Mouse (Mus musculus): ENCODE results near the gene Hmgcs1. TPM values are rescaled to one million over a fixed set of nuclear protein-coding genes. Genes with fewer than 3 reads are reported as not detected.
"Not testable (repeated sequence)": the region's sequence is repeated elsewhere in the genome, so short reads cannot be mapped to it uniquely, and the experiment has no call there.

Gene Hmgcs1
- total RNA-seq (2021) = 10 to 100 TPM; 30.7 to 30.9 TPM
- long read RNA-seq, experiment 1, partial matches to known transcripts = 1 of 11 reads
- long read RNA-seq, experiment 1, other reads (novel, unspliced or antisense) = 4 of 11 reads
- long read RNA-seq, experiment 2, transcript Hmgcs1-201 (10 exons, 3,245 nt) = minor isoform, 6 of 40 reads
- long read RNA-seq, experiment 2, transcript Hmgcs1-202 (11 exons, 3,464 nt) = major isoform, 22 of 40 reads
- long read RNA-seq, experiment 2, partial matches to known transcripts = 9 of 40 reads
- long read RNA-seq, experiment 2, other reads (novel, unspliced or antisense) = 3 of 40 reads

DNA sequence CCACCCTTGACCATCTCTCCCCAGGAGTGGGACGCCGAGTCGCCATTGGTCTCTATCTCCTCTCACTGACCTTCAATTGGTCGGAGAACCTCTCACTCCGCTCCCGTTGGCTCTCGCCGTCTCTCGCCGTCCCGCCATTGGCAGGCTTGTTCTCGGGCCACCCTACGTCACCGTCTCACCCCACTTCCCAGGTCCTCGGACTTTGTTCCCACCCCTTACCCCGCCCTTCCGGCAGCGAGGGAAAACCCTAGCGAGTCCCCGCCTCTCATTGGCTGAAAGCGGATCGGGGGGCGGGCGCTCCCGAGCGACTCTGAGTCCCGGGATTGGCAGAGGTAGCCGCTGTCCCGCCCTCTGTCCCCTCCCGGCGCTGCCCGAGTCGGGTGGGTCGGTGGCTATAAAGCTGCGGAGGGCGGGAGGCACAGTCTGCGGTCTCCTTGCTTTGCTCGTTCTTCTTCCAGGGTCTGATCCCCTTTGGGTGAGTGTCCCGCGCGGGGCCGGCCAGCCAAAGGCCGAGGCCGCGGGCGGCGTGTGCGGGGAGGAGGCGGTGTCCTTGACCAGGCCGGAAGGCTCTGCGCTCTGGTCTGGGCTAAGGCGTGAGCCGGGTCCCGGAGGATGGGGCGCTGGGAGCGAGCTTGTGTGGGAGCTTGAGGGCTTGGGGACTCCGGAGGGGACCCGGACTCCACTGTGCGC, at the start of gene Hmgcs1:
Hmgcs1 (plus strand) TSS at position 341 of the 690 bp plus-strand sequence.
- DNase-seq = peak; percentile 100

DNA sequence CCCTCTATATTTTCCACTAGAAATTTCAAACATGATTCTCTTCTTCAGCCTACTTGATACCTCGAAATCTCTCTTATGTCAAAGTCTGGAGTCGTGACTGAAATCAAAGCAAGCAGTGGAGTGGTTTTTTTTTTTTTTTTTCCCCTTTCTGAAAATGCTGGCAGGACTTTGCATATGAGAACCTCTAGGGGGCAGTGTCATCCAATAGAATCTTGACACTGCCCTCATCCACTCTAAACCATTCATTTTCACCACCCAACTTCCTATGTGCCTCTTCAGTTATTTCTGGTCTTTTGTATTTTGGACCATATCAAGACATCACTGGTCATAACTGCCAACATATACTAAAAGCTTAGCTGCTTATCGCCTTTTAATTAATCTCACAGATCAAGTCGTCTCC, 49.7 kb upstream of the Hmgcs1 start:
- DNase-seq = no peak

DNA sequence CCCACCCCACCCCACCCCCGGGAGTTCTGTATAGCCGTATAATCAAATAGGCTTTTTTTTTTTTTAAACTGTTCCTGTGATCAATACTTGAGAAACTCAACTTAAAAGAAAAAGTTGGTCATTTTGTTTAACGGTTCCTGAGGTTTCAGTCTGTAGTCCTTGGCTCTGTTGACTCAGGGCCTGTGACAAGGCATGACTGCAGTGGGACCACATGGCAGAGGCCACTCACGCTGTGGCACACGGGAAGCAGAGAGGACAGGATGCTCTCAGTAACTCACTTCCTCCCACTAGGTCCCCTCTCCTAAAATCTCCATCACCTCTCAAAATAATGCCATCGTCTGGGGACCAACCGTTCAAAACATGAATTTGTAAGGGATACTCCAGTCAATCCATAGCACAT, 49.0 kb upstream of the Hmgcs1 start:
- no peak for DNase-seq

DNA sequence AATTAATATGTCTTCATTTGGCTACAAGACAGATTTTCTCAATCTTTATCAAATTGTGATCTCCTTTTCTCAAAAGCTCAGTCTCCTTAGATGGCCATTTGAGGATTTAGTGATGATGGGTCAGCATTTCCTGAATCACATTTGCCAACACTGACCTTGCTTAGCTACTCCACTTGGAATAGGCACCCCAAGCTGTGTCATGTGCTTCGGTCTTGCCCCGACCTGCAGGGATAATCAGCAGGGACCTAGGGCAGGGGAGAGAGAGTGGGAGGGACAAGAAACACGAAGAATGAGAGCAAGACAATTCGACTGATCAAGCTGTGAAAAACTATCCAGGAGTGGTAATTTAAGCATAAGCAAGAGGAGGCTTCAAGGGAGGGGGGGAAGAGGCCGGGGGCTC, 45.4 kb upstream of the Hmgcs1 start:
- no peak for DNase-seq

DNA sequence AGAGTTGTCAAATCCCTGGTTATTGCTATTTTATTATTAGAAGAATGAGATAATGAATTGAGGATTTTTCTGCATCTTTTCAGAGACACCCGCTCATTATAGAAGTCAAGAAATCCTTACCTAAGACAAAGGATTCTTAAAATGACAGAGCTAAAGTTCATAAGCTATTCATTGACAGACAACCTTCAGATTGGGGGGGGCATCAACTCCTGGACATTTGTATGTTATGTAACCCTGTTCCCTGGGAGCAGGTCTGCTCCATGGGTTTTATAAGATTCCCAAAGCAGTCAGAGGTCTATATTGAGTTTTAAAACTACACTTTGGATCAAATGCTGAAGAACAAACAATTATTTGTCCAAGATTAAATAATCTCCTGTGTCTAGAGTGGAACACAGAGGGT, 43.7 kb upstream of the Hmgcs1 start:
- DNase-seq = no peak

DNA sequence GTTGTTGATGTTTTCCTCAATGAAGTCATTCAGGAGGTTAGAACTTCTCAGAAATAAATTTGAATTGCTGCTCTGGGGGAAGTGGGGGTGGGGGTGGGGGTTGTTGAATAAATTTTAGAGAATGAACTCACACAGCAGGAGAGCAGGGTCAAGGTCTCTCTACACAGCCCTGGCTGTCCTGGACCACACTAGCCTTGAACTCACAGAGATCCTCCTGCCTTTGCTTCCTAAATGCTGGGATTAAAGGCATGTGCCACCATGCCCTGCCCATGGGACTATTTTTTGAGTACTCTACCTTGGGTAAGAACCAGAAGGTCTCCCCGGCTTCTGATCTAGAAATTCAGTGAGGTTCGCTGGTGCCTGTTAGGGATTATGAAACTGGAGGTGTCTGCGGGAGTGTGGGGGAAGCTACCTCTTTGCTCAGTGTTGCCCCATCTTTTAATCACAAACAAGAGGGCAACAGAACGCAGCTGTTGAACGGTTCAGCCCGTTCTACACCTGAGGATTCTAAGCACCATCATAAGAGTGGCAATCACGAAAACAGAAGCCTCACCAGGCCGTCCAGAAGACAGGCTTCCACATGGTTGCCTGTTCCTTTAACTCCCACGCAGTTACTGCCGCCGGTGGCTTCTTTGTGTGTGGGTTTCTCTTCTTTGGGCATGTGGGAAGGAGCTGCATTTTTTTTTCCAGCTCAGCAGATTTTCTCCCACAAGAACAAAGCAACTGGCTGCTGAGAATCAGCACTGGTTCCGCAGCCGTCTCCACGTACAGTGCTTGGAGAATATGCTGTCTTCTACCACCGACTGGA, 41.1 kb upstream of the Hmgcs1 start:
- no peak for DNase-seq

DNA sequence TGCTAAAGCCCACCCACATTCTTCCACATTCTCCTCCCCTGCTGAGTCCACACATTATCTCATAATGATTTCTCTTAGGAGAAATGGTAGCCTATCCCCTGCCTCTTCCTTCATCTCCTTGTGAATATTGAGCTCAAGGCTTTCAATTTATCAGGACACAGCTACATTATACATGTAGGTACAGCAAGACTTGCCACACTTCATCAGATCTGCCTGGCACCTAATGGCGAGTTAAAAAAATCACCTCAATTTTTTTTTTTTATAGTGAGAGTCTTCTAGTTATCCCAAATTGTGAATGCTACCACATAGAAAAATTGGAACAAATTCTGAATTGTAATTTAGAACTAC, 40.5 kb upstream of the Hmgcs1 start:
- no peak for DNase-seq

DNA sequence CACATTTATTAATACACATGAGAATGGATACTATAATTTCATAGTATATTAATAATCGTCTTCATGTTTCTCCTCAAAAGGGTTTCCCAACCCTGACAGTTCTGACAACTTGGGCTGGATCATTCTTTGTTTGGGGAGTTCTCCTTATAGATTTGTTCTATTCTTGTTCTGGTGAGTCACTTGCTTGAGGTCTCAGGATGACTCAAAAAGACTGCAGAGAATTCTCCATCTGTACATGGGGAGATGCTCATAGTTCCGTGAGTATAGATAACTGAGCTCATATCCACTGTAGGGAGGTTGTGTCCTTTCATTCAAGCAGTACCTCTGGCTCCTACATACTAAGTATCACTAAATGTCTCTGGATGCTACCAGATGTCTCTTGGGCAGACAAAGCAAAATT, 35.4 kb upstream of the Hmgcs1 start:
- DNase-seq = no peak

DNA sequence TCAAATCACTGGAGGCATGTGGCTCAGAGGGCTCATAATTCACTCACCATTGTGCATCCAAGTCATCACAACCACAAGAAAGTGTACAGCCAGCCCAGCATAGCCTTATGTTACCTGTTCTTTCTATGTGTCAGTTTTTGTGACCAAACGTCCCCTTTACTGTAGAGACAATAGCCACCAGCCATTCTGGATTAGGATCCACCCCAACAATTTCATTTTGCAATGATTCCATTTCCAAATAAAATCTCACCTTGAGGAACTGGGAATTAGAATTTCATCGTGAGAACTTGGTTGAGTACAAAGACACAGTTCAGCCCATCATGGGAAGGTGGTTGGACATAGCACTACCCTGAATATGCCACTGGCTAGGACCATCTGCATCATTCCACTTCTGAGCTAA, 33.9 kb upstream of the Hmgcs1 start:
- no peak for DNase-seq

DNA sequence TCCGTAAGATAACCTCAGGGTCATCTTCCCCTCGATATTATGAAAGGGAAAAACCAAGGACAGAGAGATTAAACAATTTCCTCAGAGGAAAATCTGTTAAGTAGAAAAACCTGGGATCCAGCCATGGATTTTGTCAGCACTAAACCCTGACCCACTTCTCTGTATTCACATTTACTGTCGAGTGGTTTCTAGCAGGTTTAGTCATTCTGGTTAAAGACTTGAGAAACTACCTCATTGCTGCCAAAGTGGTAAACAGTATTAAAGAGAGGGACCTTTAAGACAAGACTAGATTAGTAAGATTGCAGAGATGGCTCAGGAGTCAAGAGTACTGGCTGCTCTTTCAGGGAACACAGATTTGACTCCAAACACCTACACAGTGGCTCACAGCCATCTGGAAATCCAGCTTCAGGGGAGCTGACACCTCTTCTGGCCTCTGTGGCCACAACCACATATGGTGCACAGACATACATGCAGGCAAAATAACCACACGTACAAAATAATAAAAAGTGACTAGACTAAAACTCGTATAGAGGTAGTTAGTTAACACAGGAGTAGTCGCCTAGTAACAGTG, 33.2 kb upstream of the Hmgcs1 start:
- no peak for DNase-seq

DNA sequence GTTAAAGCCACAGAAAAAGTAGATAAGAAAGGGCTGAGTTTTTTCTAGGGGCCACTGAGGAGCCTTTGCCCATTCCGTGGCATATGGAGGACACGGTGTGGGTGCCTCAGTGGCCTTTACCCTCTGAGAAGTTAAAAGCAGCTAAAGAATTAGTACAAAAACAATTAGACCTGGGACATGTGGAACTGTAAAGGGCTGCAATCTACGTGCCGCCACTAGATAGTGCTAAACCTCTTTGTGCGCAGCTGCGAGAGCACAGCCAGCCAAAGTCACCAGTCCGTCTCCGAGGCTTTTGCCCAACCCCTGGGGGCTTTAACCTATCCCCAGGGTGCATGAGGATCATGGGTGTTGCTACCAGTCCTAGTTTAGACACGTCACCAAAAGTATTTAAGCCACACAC, 28.8 kb upstream of the Hmgcs1 start:
- DNase-seq = not testable (repeated sequence)

DNA sequence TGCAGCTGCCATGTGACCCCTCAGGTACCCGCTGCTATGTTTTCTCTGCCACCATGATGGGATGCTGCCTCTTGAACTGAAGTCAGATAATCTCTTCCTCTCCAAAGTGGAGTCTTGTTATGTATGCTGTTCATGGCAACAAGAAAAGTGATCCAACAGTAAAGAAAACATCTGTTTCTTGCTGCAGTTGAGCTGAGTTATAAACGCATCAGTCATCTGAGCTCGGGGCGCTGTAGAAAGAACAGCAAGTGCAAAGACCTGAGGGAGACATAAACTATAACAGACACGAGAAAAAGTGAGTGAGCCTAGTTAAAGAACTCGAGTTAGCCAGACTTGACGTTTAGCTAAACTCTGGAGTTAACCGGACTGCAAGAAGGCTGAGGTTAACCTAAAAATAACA, 11.4 kb upstream of the Hmgcs1 start:
- DNase-seq = no peak

DNA sequence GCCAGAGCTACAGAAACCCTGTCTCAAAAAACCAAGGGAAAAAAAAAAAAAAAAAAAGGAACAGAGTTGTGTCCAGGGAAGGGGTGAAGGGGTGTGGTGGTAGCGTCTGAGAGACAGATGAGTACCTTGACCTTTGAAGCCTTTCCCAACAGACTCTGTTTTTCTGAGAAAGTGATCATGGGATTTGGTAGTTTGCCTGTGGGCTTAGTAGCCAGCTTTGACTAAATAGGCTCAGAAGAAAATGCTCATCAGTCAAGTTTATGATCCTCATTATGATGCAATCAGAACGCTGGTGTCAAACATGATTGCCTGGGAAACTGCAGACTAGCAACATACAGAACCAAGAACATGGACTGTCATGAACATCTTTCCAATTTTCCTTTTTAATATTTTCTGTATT, 10.5 kb upstream of the Hmgcs1 start:
- DNase-seq = no peak

DNA sequence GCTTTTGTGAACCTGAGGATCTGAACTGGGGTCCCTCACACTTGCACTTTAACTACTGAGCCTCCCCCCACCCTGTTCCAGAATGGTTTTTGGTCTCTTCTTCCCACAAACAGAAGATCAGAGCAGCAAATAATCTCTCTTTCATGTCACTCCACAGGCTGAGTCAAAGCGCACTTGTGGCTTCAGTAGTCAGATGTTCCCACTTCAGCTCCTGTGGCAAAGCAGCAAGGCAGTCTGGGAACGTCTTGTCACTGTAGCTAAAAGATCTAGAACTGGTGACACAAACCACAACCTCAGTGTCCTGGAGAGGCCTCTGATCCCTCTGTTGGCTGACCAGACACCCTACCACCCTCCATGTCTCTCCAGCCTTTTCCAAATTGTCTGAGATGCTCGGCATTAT, 9.0 kb upstream of the Hmgcs1 start:
- no peak for DNase-seq

DNA sequence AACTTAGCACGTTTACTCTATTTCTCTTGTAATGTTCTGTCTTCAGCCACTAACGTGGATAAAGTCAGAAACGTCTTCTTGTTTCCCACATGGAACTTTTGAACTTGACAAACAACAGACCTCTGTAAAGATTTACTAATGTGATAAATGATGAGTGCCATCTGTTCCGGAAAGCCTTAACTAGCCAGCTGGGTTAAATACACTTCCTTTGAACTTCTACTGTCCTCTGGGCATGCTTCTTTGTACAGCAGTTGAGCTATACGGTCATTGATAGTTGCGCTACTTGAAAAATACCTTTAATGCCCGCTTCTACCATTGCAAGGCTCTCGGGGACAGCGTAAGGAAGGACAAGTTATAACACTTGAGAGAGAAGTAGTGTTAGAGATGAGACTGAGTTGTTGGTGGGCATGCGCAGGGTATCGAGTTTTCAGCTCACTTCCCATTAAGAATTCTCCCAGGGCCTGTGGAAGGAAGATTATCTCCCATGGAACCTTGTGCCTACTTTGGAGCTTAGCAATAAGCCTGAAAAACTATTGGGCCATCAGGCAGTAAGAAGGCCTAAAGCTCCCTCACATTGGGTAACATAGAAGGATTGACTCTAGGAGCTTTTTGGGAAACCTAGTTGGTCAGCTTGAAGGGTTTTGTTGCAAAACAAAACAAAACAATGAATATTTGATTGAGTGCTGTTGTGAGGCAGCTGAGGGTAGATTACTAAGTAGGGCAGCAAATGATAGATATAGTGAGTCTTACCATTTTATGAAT, 5.6 kb upstream of the Hmgcs1 start:
- no peak for DNase-seq

DNA sequence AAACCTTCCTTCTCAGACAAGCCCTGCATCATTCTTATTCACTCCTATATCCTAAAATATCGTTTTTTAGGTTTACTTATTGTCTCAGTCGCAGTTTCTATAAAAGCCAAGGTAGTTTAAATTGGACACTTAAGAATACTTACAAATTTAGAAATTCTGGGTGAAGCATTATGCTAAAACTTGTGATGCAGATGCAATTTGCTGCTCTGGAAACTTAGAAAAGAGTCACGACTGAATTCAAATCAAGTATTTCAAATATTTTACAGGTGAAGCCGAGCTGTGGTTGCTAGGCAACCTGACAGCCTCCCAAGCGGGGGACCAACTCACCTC, 505 bp upstream of the Hmgcs1 start:
- no peak for DNase-seq

DNA sequence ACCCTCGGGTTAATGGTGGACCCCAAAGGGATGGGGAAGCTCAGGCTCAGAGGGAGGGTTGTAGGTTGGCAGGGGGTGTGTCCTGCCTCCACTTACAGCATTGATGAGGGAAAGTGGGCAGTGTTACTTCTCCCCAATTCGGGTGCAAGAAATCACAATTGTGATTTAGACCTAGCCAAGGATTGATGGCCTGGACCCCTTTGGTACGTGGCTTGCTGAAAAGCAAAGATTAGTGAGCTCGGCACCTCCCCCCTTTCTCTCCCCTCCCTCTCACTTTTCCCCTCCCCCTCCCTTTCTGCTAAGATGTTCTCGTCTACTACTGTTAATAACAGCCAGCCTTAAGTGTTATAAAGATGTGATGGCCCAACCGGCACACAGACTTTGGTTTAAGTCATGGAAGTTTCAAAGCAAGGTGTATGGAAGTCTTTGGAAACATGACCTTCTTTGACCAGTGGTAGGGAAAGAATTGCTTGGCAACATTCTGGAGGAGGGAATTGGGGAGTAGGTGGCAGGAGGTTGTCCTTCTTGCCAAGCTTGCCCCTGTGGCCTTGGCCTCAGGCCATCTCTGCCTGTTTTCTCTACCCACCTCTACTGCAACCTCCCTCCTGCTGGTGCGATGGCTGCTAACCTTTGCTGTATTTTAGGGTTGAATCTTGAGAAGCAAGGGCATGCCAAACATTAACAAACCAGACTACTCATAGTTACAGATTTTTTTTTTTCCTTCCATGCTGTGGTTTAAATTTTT, 869 bp downstream of the Hmgcs1 start:
- DNase-seq = no peak

DNA sequence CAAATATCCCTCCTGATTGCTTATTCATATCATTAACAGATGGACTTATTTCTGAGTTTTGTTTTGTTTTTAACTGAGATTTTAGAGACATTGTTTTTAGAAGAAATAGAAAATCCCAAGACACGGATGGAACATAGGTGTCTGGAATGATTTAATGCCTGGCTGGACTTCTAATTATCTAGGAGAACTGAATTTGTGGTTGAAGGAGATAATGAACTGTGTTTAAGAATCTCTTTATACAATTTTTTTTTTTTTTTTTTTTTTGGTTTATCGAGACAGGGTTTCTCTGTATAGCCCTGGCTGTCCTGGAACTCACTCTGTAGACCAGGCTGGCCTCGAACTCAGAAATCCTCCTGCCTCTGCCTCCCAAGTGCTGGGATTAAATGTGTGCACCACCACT, 1.8 kb downstream of the Hmgcs1 start:
- DNase-seq = not testable (repeated sequence)

DNA sequence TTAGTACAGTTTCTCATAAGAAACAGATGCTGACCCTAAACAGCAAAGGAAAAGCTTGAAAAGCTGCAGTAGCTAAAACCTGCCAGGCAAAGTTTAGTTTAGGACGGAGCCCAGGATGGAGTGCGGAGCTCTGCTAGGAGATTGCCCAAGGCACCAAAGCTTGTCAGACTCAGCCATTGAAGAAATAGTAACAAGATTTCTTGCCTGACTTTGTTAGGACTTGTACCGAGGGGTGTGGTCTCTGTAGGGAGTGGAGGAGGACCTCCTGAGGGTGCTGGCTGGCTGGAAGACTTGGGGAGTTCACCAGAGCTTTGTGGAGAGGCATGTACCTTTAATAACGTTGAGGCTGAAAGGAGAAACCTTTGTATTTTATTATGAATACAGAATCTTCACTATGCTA, 5.5 kb downstream of the Hmgcs1 start:
- DNase-seq = no peak

DNA sequence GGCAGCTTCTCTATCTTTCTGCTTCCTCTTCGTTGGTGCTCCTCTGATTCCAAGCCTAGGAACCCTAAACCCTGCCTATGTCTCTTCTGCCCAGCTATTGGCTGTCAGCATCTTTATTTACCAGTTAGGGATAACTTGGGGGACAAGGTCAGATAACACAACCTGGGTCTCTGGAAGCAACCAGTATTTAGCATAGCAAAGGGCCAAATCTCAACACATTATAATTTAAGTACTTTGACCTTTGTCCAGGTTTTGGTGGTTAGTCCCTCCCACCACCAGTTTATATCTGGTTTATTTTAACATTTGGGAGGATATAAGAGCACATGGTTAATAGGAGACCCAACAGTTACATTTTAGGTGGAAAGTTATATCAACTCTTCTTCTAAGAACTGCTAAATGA, 6.3 kb downstream of the Hmgcs1 start:
- DNase-seq = no peak

DNA sequence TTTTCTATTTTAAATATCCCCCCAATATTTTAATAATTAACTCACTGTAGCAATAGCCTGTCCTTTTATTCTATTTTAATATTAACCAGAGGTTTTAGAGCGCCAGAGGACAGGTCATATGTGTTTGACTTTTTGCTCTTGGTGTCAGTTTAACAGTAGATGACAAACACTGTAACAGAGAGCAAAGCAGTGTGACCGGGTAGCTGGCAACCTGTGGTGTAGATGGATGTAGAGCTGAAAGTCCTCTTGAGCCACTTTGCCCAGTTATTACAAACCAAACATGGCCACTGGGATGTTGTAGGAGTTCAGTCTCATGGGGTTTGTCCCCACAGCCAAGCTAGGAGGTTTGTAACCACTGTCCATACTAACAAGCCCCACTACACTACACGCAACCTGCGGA, 8.3 kb downstream of the Hmgcs1 start:
- DNase-seq = no peak

DNA sequence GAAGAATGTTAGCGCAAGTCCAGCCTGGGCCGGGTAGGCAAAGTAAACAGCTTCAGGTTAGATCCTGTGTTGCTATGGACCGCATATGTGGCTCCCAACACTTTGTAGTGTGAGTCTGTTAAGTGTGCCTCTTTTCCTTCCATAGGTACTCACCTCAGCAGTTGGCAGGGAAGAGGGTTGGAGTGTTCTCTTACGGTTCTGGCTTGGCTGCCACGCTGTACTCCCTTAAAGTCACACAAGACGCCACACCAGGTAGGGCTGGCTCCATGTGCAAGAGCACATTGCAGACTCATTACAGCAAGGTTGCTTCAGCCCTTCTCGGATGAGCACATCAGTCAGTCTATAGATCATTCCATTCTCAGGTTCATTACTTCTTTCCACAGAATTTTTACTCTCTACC, 14.1 kb downstream of the Hmgcs1 start:
- no peak for DNase-seq

Measured in gastrocnemius, postnatal 25 days (tissue).